Mouse (Mus musculus) liver (tissue): ENCODE measurements at regions not wholly inside any gene's neighbourhood (a gene's known extent, or its start where the extent isn't known, plus 50 kb on each side); places are given as distances from the start of the nearest gene placed in this dataset.

Source experiments
- DNase-seq: peaks from one replicate; pipeline ENCODE4 v3.0.0-alpha.2; 2020; ENCODE audit warnings: mixed read lengths

GRCm38 (mm10) chr5:38999700-39000099 lies 123.1 kb upstream of the Clnk start:
- no peak for DNase-seq

- DNase-seq: no peak
These were observed 96.0 kb upstream of the Clnk start for GRCm38 (mm10) chr5:38972397-38973159.

GRCm38 (mm10) chr5:38970497-38970896 lies 93.9 kb upstream of the Clnk start:
- no peak for DNase-seq

- DNase-seq: no peak
These were observed 90.4 kb upstream of the Clnk start for GRCm38 (mm10) chr5:38967010-38967409.

GRCm38 (mm10) chr5:38964445-38964844 lies 87.8 kb upstream of the Clnk start:
- no peak for DNase-seq

GRCm38 (mm10) chr5:38950520-38951288 lies 74.1 kb upstream of the Clnk start:
- no peak for DNase-seq

- DNase-seq: no peak
These were observed 69.5 kb upstream of the Clnk start for GRCm38 (mm10) chr5:38945903-38946686.

GRCm38 (mm10) chr5:38932382-38933079 lies 55.9 kb upstream of the Clnk start:
- peak; percentile 7 for DNase-seq

- DNase-seq: no peak
These were observed 50.4 kb upstream of the Clnk start for GRCm38 (mm10) chr5:38927051-38927450.
